Mouse (Mus musculus) stomach, embryonic 15.5 days (tissue): ENCODE measurements around the gene Pla2g2f. TPM values are rescaled to one million over a fixed set of nuclear protein-coding genes. Genes with fewer than 3 reads are reported as not detected.

ENCODE experiments used
- ATAC-seq: fragments of 200-750 bp; cut with Nextera tagmentation; 2 replicates; pipeline ENCODE4 v1.8.0; 2017; ENCODE audit warnings: low read depth, moderate number of reproducible peaks, moderate TSS enrichment; ENCODE audit not compliant: insufficient read depth, low FRiP score
- H3K27ac ChIP-seq: fragments of 300-500 bp; sonication (generic); 2 replicates; pipeline ENCODE4 v1.5.1; 2015; ENCODE audit warnings: mild to moderate bottlenecking, inconsistent platforms
- H3K27me3 ChIP-seq: fragments of 300-500 bp; sonication (generic); replicated peaks from 2 replicates; pipeline ENCODE4 v1.6.1; 2015; ENCODE audit warnings: inconsistent platforms
- H3K36me3 ChIP-seq: fragments of 300-500 bp; sonication (generic); 2 replicates; pipeline ENCODE4 v1.6.1; 2015; ENCODE audit warnings: inconsistent platforms
- H3K4me1 ChIP-seq: fragments of 300-500 bp; sonication (generic); 2 replicates; pipeline ENCODE4 v1.6.1; 2015; ENCODE audit warnings: inconsistent platforms
- H3K4me2 ChIP-seq: fragments of 300-500 bp; sonication (generic); 2 replicates; pipeline ENCODE4 v1.6.1; 2015; ENCODE audit warnings: mild to moderate bottlenecking, inconsistent platforms
- H3K4me3 ChIP-seq: fragments of 300-500 bp; sonication (generic); replicated peaks from 2 replicates; pipeline ENCODE4 v1.5.1; 2015; ENCODE audit warnings: inconsistent platforms
- H3K9ac ChIP-seq: fragments of 300-500 bp; sonication (generic); 2 replicates; pipeline ENCODE4 v1.6.1; 2015; ENCODE audit warnings: inconsistent platforms
- H3K9me3 ChIP-seq: fragments of 300-500 bp; sonication (generic); 2 replicates; pipeline ENCODE4 v1.6.1; 2016; ENCODE audit warnings: inconsistent platforms
- WGBS: fragments of 180-500 bp; shearing (Covaris S2); methylation state at CpG from one replicate; pipeline ENCODE4 v1.1.7; 2015; 5-methylcytosine and 5-hydroxymethylcytosine counted together
- polyA plus RNA-seq: library from polyadenylated mRNA; unstranded; fragments of >200 nt; fragmentation: Nextera tagmentation; extraction: Ambion mirVana; gene quantifications from 2 replicates; pipeline ENCODE4 v1.2.1, GENCODE M21; 2015

Pla2g2f gene
- polyA plus RNA-seq, 1 experiment from 2014 or later, result 1.3 TPM

DNA sequence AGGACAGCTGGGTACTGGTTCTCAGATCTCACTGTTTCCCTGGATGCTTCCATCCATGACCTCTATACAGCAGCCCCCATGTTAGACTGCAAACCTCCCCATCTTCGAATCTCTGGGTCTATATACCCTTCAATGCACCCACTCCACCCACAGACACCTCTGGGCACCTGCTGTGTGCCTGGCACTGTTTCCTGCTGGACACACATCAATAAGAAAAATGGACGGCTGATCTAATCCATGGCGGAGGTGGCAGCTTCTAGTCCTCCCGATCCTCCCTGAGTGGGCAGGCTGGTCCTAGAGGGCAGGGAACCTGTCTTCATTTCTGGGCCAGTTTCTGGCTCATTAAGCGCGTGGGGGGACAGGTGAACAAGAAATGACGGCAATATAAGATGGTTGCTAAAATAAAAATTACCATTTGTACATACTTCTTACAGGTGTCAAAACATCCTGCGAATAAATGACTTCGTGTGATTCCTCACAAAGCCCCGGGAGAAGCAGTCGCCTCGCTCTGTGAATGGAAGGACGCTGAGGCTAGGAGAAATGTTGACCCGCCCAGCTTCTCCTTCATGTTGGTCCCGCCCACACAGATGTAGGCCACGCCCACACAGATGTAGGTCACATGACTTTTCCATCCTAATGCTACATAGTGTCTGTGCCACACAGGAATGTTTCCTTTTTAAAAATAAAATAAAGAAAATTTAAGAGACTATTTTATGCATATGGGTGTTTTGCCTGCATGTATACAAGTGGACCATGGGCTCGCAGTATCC, 46.2 kb downstream of the Pla2g2f start:
- Histone ChIP-seq H3K9ac (no peak overlapping the region), H3K9me3 (no peaks in the 10 kb centered on the region), H3K36me3 (no peaks in the 10 kb centered on the region), H3K27me3 (no peaks in the 10 kb centered on the region), H3K4me2 (no peak overlapping the region), H3K27ac (no peak overlapping the region), H3K4me3 (no peak overlapping the region), H3K4me1 (peaks cover 2% of the 10 kb centered on the region; the same call in 1 of the 2 replicates)
- 53% methylated on average over 17 of the region's 17 CpGs for WGBS
- no peak for ATAC-seq

DNA sequence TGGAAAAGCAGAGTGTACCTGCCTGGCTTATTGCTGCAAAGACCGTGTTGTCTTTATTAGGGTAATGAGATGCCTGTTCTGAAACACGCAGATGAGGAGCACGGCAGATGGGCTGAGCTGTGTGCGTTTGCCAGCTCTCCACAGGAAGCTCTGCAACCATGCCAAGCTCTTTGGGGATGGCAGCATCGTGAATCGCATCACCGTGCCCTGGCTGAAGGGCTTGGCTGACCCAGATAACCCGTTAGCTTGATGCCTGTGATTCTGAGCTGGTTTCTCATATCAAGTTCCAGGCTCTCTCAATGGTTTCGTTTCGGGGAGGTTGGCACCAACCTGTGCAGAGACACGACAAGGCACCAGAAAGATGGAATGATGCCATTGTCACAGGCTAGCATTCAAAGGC, 46.8 kb downstream of the Pla2g2f start:
- Histone ChIP-seq H3K36me3 (no peaks in the 10 kb centered on the region), H3K4me2 (no peak overlapping the region), H3K4me3 (no peak overlapping the region), H3K27ac (no peak overlapping the region), H3K27me3 (no peaks in the 10 kb centered on the region), H3K9me3 (no peaks in the 10 kb centered on the region), H3K4me1 (peaks cover 2% of the 10 kb centered on the region; the same call in 1 of the 2 replicates), H3K9ac (no peak overlapping the region)
- no peak for ATAC-seq
- WGBS, result 87% methylated on average over 11 of the region's 11 CpGs

DNA sequence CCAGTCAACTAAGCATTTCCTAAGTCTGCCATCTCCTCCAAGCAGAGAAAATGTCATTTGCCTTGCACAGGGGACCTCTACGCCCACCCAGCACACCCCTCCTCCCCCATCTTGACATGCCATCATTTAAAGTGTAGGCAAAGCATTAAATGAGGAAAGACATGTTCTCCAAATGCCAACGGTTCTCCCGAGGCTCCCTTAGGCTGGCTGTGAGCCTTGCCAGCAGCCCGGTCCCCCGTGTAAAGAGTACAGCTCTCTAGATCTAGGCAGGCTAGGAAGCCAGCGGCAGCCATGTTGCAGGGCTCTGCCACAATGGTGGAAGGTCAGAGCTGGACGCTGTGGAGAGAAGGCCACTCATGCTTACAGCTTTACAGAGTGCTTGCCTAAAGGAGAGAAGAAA, 47.5 kb downstream of the Pla2g2f start:
- WGBS, result 78% methylated on average over 7 of the region's 7 CpGs
- peaks cover 2% of the 10 kb centered on the region; the same call in 1 of the 2 replicates for H3K4me1 ChIP-seq

DNA sequence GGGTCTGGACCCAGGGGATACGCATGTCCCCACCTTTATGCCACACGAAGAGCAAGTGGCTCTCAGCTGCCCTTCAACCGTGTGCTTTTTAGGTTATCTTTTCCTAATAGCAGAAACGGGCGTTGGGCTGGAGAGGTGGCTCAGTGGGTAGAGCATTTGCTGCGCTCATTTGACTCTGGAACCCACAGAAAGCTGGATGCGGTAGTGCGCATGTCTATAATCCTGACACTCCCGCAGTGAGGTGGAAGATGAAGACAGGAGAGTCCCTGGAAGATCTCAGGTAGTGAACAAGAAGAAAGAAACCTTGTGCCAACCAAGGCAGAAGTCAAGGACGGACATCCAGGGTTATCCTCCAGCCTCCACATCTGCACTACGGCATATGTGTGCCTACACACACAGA, 48.2 kb downstream of the Pla2g2f start:
- WGBS, result 84% methylated on average over 11 of the region's 11 CpGs
- H3K27me3 ChIP-seq, result no peaks in the 10 kb centered on the region
- no peak overlapping the region for H3K27ac ChIP-seq
- no peak for ATAC-seq
- no peak overlapping the region for H3K4me2 ChIP-seq
- H3K4me1 ChIP-seq, result peaks cover 2% of the 10 kb centered on the region; the same call in 1 of the 2 replicates
- H3K4me3 ChIP-seq, result no peak overlapping the region
- H3K9ac ChIP-seq, result no peak overlapping the region
- H3K9me3 ChIP-seq, result no peaks in the 10 kb centered on the region
- H3K36me3 ChIP-seq, result no peaks in the 10 kb centered on the region

More for the DNA sequence above, 47.5 kb downstream of the Pla2g2f start:
- no peak overlapping the region for H3K27ac ChIP-seq
- no peaks in the 10 kb centered on the region for H3K9me3 ChIP-seq
- no peak overlapping the region for H3K4me3 ChIP-seq
- H3K9ac ChIP-seq, result no peak overlapping the region
- H3K4me2 ChIP-seq, result no peak overlapping the region
- H3K36me3 ChIP-seq, result no peaks in the 10 kb centered on the region
- H3K27me3 ChIP-seq, result no peaks in the 10 kb centered on the region
- ATAC-seq, result no peak

GRCm38 (mm10) chr4:138708636-138709035, 48.8 kb downstream of the Pla2g2f start:
- Histone ChIP-seq H3K36me3 (no peaks in the 10 kb centered on the region), H3K27me3 (no peaks in the 10 kb centered on the region), H3K9me3 (no peaks in the 10 kb centered on the region), H3K27ac (no peak overlapping the region), H3K4me3 (no peak overlapping the region), H3K4me2 (no peak overlapping the region), H3K4me1 (peaks cover 2% of the 10 kb centered on the region; the same call in 1 of the 2 replicates), H3K9ac (no peak overlapping the region)
- no peak for ATAC-seq
- 7% methylated on average over 7 of the region's 7 CpGs for WGBS

GRCm38 (mm10) chr4:138706620-138707019, 50.8 kb downstream of the Pla2g2f start:
- H3K9ac ChIP-seq, result no peak overlapping the region
- H3K36me3 ChIP-seq, result no peaks in the 10 kb centered on the region
- WGBS, result 92% methylated on average over 8 of the region's 8 CpGs
- H3K4me3 ChIP-seq, result no peak overlapping the region
- peaks cover 2% of the 10 kb centered on the region; the same call in 1 of the 2 replicates for H3K4me1 ChIP-seq
- ATAC-seq, result no peak
- no peaks in the 10 kb centered on the region for H3K9me3 ChIP-seq
- H3K27ac ChIP-seq, result no peak overlapping the region
- no peak overlapping the region for H3K4me2 ChIP-seq
- H3K27me3 ChIP-seq, result no peaks in the 10 kb centered on the region

- Histone ChIP-seq H3K9me3 (no peaks in the 10 kb centered on the region), H3K9ac (no peak overlapping the region), H3K4me1 (peaks cover 2% of the 10 kb centered on the region; the same call in 1 of the 2 replicates), H3K4me3 (no peak overlapping the region), H3K27ac (no peak overlapping the region), H3K27me3 (no peaks in the 10 kb centered on the region), H3K36me3 (no peaks in the 10 kb centered on the region), H3K4me2 (no peak overlapping the region)
- WGBS, result 74% methylated on average over 4 of the region's 4 CpGs
- no peak for ATAC-seq
Observed at GRCm38 (mm10) chr4:138704169-138704568, 53.3 kb downstream of the Pla2g2f start.

- Histone ChIP-seq H3K4me3 (no peak overlapping the region), H3K27ac (no peak overlapping the region), H3K36me3 (no peaks in the 10 kb centered on the region), H3K9me3 (no peaks in the 10 kb centered on the region), H3K4me1 (no peaks in the 10 kb centered on the region), H3K4me2 (no peak overlapping the region), H3K9ac (no peak overlapping the region), H3K27me3 (no peaks in the 10 kb centered on the region)
- no peak for ATAC-seq
- 61% methylated on average over 7 of the region's 7 CpGs for WGBS
Observed at GRCm38 (mm10) chr4:138703591-138703990, 53.8 kb downstream of the Pla2g2f start.

- Histone ChIP-seq H3K4me1 (no peaks in the 10 kb centered on the region), H3K9ac (no peak overlapping the region), H3K9me3 (no peaks in the 10 kb centered on the region), H3K4me3 (no peak overlapping the region), H3K27ac (no peak overlapping the region), H3K4me2 (no peak overlapping the region), H3K36me3 (no peaks in the 10 kb centered on the region), H3K27me3 (no peaks in the 10 kb centered on the region)
- WGBS, result 65% methylated on average over 8 of the region's 8 CpGs
- ATAC-seq, result no peak
Observed at GRCm38 (mm10) chr4:138702528-138702927, 54.9 kb downstream of the Pla2g2f start.

DNA sequence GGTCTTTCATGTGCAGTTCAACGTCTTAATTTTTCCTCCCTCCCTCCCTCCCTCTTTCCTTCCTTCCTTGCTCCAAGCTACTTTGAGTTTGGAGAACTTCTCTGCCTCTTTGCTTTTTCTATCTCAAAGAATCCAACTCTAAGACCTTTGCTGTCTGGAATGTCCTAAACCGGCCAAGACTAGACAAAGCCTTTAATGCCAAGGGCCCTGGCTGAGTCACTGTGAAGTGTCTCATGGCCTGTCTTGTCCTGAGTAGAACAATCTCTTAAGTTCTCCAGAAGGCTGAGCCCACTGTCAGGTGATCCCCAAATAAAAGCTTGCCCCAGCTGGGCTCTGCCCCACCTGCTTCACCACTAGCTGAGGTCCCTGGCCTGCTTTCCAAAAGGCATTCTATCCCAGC, 55.4 kb downstream of the Pla2g2f start:
- Histone ChIP-seq H3K4me2 (no peak overlapping the region), H3K36me3 (no peaks in the 10 kb centered on the region), H3K27me3 (no peaks in the 10 kb centered on the region), H3K4me3 (no peak overlapping the region), H3K4me1 (no peaks in the 10 kb centered on the region), H3K27ac (no peak overlapping the region), H3K9me3 (no peaks in the 10 kb centered on the region), H3K9ac (no peak overlapping the region)
- no peak for ATAC-seq
- WGBS, result 62% methylated on average over 2 of the region's 2 CpGs

- no peak overlapping the region for H3K9ac ChIP-seq
- 71% methylated on average over 8 of the region's 8 CpGs for WGBS
- no peak overlapping the region for H3K27ac ChIP-seq
- H3K4me1 ChIP-seq, result no peaks in the 10 kb centered on the region
- no peak overlapping the region for H3K4me3 ChIP-seq
- H3K4me2 ChIP-seq, result no peak overlapping the region
- no peaks in the 10 kb centered on the region for H3K36me3 ChIP-seq
- no peaks in the 10 kb centered on the region for H3K27me3 ChIP-seq
- no peak for ATAC-seq
- no peaks in the 10 kb centered on the region for H3K9me3 ChIP-seq
Observed at GRCm38 (mm10) chr4:138701111-138701510, 56.3 kb downstream of the Pla2g2f start.
